Mouse (Mus musculus) embryonic stem cell, embryonic (primary cell): ENCODE measurements around the gene Trim41.

ENCODE experiments used
- CTCF ChIA-PET, 4 experiments: fragments of 300-600 bp in 2 of 4; fragments of 350-600 bp in 2 of 4; sonication (Branson Sonifier 250); formaldehyde crosslinking; loops; one replicate each; lab custom pipeline; 2022; ENCODE audit warnings: inconsistent platforms in 2 of 4; lab: Charles Lee
- POLR2A ChIA-PET, 4 experiments: fragments of 300-600 bp in 2 of 4; fragments of 350-600 bp in 2 of 4; sonication (Branson Sonifier 250); formaldehyde crosslinking; loops; one replicate each; lab custom pipeline; 2022; ENCODE audit warnings: antibody characterized with exemption in 4 of 4, inconsistent platforms in 1 of 4; lab: Charles Lee

The Trim41 gene

DNA sequence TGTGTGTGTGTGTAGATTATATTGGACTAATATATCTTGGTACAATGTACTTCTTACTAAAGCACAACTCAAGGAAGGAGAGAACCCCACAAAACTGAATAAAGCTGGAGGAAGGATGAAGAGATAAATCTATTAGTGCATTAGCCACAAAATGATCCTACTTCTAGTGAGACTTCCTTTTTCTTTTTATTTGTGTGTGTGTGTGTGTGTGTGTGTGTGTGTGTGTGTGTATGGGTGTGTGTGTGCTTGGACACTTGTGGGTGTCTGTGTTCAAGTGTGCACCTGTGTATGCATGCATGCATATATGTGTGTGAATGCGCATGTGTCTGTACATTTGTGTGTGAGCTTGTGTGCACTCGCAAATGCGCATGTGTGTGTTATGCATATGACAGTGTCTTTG is 24.0 kb downstream of the Trim41 start:
- POLR2A ChIA-PET, result interaction anchor here in 2 of 4 experiments (0.6 to 34.4 kb wide), 6 partner anchors 14 to 77 kb away, joined by 3 to 1017 read pairs (median 4); partner anchors contain the start of genes Trim41 (in 2 of the 2) and Rack1 (in 1 of the 2)
- CTCF ChIA-PET, result interaction anchor here in 1 of 4 experiments (1.8 kb wide), 1 partner anchor 18 kb away, joined by 13 read pairs; no protein-coding TSS in a partner anchor

DNA sequence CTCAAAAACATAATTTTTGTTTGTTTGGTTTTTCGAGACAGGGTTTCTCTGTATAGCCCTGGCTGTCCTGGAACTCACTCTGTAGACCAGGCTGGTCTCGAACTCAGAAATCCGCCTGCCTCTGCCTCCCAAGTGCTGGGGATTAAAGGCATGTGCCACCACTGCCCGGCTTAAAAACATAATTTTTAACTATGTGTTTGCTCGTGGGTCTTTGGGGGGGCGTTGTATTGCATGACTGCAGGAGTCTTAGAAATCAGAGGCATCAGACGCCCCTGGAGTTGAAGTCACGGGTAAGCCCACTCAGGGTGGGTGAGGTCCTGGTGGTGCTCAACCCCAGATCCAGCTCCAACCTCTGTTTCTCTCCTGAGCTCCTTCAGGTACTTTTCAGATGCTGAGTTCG is 25.3 kb downstream of the Trim41 start:
- ChIA-PET CTCF (interaction anchor here in 2 of 4 experiments (0.8 to 6.0 kb wide), 5 partner anchors 18 to 67 kb away, joined by 3 to 84 read pairs (median 18); no protein-coding TSS in a partner anchor), POLR2A (interaction anchor here (0.6 to 34.4 kb wide), 26 partner anchors 8 to 470 kb away, joined by 3 to 1017 read pairs (median 4); partner anchors contain the start of genes Rack1 (in 4 of the 4) and Trim41 (in 2 of the 4))

DNA sequence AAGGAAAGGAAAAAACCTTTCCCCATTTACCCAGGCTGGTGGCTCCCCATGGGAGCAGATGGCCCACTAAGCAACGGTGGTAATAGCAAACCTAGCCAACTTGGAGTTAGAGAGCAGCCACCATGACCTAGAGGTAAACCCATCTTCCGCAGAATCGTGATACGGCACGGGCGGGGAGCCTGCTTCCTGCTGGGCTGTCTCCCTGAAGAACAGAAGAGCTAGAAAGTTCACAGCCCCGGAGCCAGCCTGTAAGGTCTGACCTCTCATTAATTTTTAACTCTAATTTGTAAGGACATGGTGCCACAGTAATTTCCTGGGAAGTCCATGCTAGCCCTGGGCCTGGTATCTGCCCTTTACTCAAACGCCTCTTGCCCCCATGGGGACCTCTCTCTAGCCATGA is 26.2 kb downstream of the Trim41 start:
- ChIA-PET CTCF (interaction anchor here (0.9 to 6.0 kb wide), 13 partner anchors 8 to 68 kb away, joined by 3 to 84 read pairs (median 11); partner anchors contain the start of gene Rack1 (in 1 of the 4)), POLR2A (interaction anchor here (0.7 to 34.4 kb wide), 22 partner anchors 9 to 65 kb away, joined by 3 to 1017 read pairs (median 4); partner anchors contain the start of genes Rack1 (in 4 of the 4) and Trim41 (in 2 of the 4))

DNA sequence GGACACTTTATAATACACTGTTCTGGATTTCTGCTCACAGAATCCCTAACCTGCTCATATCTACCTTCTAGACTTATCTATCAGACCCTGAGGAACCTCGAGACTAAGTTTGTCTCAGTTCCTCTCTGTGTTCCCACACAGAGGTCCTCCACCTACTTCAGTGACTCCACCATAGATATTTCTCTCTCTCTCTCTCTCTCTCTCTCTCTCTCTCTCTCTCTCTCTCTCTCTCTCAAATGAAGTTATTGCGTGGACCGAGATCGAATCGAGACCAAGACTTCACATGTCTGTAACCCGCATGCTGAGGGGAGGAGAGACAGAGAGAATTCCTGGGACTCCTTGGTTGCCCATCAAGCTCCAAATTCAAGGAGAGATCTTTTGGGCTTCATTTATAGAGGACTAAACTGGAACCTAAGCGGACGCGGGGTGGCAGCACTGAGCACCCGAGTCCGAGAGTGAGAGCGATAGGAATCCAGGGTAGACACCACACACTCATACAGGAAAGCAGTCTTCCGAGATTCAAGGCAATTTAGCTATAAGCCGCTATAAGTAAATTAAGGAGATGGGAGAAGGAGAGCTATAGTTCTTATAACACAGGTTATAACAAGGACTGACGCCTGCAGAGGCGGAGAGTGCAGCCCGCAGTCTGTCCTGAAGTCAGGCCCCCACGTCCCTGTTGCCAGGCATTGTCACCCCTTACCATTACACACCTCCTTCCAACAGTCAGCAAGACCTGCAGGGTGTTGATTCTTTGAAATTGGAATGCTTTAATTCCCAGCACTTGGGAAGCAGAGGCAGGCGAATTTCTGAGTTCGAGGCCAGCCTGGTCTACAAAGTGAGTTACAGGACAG is 27.0 kb downstream of the Trim41 start:
- ChIA-PET CTCF (interaction anchor here (0.6 to 6.0 kb wide), 47 partner anchors 9 to 1411 kb away, joined by 3 to 84 read pairs (median 5); partner anchors contain the start of genes Gm12184 (in 1 of the 4), Rack1 (in 1 of the 4) and Trim41 (in 1 of the 4)), POLR2A (interaction anchor here (0.6 to 34.4 kb wide), 29 partner anchors 9 to 632 kb away, joined by 3 to 1017 read pairs (median 4); partner anchors contain the start of genes Rack1 (in 3 of the 4) and Trim41 (in 2 of the 4))

DNA sequence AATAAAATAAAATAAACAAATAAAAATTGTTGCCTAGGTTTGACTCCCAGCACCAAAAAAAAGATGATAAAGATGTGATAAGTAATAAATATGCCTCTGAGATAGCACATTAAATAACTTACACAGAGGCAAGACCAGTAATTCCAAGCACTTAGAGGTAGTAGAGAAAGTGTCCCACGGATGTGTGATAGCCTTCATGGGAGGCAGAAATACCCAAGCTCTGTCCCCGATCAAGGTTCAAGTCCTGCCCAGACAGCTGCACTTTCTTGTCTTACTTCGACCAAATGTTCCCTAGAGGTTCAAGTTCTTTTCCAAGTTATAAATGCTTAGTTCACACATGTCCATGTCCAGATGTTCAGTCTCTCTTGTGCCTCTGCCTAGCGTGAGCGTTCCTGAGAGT is 27.9 kb downstream of the Trim41 start:
- CTCF ChIA-PET, result interaction anchor here (0.5 to 6.0 kb wide), 47 partner anchors 10 to 1859 kb away, joined by 3 to 84 read pairs (median 5); partner anchors contain the start of genes Rack1 (in 1 of the 4) and Trim41 (in 1 of the 4)
- POLR2A ChIA-PET, result interaction anchor here (0.6 to 34.4 kb wide), 31 partner anchors 8 to 458 kb away, joined by 3 to 1017 read pairs (median 7); partner anchors contain the start of genes Rack1 (in 3 of the 4), Trim41 (in 3 of the 4) and Zfp62 (in 1 of the 4)

DNA sequence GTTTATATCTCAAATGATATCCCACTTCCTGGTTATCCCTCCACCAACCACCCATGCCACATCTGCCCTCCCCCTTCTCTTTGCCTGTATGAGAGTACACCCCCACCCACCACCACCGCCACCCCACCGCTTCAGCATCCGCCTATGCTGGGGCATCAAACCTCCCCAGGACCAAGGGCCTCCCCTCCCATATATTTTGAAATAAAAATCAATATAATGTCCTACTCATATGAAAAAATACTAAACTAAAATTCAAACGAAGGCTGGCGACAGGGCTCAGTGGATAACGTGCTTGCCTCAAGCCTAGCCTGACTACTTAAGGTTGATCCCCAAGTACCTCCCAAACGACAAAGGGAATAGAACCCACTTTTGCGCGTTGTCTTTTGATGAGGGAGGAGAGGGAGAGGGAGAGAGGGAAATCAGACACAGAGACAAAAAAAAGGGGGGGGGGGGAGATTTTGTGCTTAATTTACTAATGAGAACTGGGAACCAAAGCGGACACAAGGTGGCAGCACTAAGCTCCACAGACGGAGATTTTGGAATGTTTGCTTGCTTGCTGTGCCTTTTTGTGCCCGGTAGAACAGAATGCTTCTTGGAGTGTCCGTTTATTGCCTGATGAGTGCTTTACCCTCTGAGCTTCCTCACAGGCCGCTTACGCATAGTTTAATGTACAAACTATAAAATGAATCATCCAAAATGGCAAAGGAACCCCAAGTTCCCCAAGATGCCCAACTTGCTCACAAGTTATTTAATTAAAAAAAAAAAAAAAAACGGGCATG is 28.7 kb downstream of the Trim41 start:
- POLR2A ChIA-PET, result interaction anchor here (0.6 to 34.4 kb wide), 33 partner anchors 9 to 459 kb away, joined by 3 to 1017 read pairs (median 6); partner anchors contain the start of genes Rack1 (in 4 of the 4), Trim41 (in 3 of the 4) and Zfp62 (in 1 of the 4)
- CTCF ChIA-PET, result interaction anchor here (0.5 to 6.0 kb wide), 58 partner anchors 9 to 1858 kb away, joined by 3 to 84 read pairs (median 5); partner anchors contain the start of genes Rack1 (in 1 of the 4) and Trim41 (in 1 of the 4)

DNA sequence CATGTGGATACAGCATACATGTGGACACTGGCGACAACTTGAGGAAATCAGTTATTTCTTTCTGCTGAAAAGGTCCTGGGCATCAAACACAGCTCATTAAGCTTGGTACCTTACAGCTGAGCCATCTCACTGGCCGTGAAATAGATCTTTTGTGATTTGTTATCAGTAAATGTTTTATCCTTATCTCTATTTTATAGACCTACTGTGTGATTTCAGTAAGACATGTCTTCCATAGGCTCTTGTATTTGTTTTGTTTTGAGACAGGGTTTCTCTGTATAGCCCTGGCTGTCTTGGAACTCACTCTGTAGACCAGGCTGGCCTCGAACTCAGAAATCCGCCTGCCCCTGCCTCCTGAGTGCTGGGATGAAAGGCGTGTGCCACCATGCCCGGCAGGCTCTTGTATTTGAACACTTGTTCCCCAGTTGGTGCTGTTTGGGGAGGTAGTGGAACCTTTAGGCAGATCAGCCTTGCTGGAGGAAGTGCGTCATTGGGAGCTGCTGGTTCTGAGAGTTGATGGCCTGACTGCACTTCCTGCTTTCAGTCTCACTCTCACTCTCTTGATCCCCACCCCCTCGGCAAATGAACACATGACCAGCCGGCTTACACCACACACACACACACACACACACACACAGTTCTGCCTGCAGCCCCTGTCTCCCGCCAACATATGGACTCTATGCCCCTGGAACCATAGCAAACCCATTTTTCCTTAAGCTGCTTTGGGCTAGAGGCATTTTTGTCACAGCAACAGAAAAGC is 29.5 kb downstream of the Trim41 start:
- CTCF ChIA-PET, result interaction anchor here (0.6 to 6.0 kb wide), 21 partner anchors 8 to 322 kb away, joined by 3 to 84 read pairs (median 8); partner anchors contain the start of gene Rack1 (in 1 of the 4)
- POLR2A ChIA-PET, result interaction anchor here (0.6 to 34.4 kb wide), 21 partner anchors 9 to 74 kb away, joined by 3 to 1017 read pairs (median 7); partner anchors contain the start of genes Rack1 (in 4 of the 4) and Trim41 (in 3 of the 4)

DNA sequence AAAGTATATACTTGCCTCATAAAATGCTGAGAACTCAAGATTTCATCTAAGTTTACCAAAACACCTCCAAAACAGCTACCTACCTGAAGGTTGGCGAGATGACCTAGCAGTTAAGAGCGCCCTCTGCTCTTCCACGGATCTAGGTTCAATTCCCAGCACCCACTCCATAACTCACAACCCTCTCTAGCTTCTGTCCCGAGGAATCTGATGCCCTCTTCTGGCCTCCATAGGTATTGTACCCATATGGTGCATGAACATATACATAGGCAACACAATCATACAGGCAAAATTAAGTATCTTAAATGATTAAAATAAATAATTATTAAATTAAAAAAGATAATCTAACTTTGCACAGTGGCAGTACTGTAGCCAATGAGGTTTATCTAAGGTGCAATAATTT is 34.9 kb downstream of the Trim41 start:
- CTCF ChIA-PET, result interaction anchor here in 2 of 4 experiments (0.7 to 2.4 kb wide), 3 partner anchors 8 to 77 kb away, joined by 3 to 11 read pairs (median 3); no protein-coding TSS in a partner anchor
- POLR2A ChIA-PET, result interaction anchor here in 3 of 4 experiments (0.5 to 34.4 kb wide), 7 partner anchors 8 to 53 kb away, joined by 3 to 1017 read pairs (median 4); partner anchors contain the start of genes Rack1 (in 1 of the 3) and Trim41 (in 1 of the 3)

DNA sequence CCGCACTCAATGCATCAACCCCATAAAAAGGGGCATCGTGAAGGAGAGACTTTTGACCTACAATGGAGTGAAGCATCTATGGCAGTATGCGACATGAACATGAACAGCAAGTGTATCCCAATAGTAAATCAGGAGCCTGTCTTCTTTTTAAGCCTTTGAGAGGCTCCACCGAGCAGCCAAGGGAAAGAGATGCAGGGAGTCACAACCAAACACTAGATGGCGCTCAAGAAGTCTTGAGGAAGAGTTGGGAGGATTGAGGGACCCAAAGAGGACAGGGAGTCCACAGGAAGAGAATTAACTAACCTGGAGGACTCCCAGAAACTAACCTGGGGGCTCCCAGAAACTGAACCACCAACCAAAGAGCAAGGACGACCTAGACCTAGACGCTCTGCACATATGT is 37.7 kb downstream of the Trim41 start:
- POLR2A ChIA-PET, result interaction anchor here in 3 of 4 experiments (0.6 to 34.4 kb wide), 6 partner anchors 11 to 80 kb away, joined by 3 to 1017 read pairs (median 4); partner anchors contain the start of genes Rack1 (in 2 of the 3) and Trim41 (in 1 of the 3)
- CTCF ChIA-PET, result interaction anchor here in 3 of 4 experiments (0.5 to 5.0 kb wide), 8 partner anchors 9 to 209 kb away, joined by 3 to 23 read pairs (median 8); no protein-coding TSS in a partner anchor

DNA sequence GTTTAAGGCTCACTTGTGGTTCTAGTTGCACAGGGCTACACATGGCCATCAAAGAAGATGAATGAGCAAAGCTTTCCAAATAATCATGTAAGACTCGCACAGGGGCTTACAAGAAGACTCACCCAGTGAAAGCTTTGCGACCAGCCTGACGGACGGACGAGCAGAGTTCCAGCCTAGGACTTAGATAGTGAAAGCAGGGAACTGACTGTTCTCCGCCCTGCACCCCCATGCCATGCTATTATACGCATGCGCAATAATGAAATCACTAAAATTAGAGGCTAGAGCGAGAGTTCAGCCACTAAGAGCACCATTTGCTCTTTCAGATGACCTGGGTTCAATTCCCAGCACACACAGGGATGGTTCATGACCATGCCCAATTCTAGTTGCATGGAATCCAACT is 39.9 kb downstream of the Trim41 start:
- POLR2A ChIA-PET, result interaction anchor here in 2 of 4 experiments (1.2 to 34.4 kb wide), 3 partner anchors 10 to 30 kb away, joined by 3 to 1017 read pairs (median 5); partner anchors contain the start of genes Rack1 (in 2 of the 2) and Trim41 (in 1 of the 2)

DNA sequence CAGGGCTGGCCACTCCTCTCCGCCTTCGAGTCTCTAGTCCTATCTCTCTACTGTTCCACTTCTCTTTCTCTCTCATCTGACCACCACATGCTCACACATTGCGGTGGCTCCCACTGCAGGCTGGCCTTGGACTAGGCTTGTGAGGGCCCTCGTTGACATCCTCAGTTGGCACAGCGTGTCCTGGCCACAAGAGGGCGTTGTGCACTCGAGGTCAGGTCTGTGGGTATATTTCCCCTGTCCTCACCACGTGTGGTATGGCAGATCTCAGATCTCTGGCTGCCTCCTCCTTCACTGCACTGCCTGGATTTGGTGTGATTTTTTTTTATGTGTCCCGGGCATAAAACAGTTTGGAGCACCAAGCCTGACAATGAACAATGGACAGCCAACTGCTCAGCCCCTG is 40.5 kb downstream of the Trim41 start:
- POLR2A ChIA-PET, result interaction anchor here in 3 of 4 experiments (1.5 to 34.4 kb wide), 3 partner anchors 23 to 31 kb away, joined by 4 to 1017 read pairs (median 5); partner anchors contain the start of genes Rack1 (in 3 of the 3) and Trim41 (in 1 of the 3)
- CTCF ChIA-PET, result interaction anchor here in 3 of 4 experiments (0.6 to 5.7 kb wide), 10 partner anchors 10 to 332 kb away, joined by 3 to 84 read pairs (median 15); no protein-coding TSS in a partner anchor

More for the DNA sequence above, 39.9 kb downstream of the Trim41 start:
- CTCF ChIA-PET, result interaction anchor here in 2 of 4 experiments (0.6 to 5.0 kb wide), 6 partner anchors 10 to 81 kb away, joined by 3 to 23 read pairs (median 4); no protein-coding TSS in a partner anchor

DNA sequence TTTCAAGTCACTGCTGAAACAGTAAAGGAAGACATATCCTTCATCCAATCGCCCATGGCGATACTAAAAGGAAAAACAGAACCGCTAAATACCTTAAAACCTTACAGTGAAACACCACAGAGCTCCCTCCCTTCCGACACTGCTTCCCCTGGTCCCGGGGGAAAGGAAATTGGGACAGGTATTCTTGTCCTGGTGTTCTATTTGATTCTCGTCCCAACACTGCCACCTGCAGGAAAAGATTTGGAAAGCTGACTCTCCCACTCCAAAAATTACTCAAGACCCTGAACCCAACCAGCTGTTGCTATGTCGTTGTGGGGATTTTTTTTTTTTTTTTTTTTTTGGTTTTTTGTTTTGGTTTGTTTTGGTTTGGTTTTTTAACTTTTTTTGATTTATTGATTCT is 41.7 kb downstream of the Trim41 start:
- ChIA-PET CTCF (interaction anchor here (0.5 to 5.7 kb wide), 85 partner anchors 8 to 1923 kb away, joined by 3 to 84 read pairs (median 4); no protein-coding TSS in a partner anchor), POLR2A (interaction anchor here in 3 of 4 experiments (0.6 to 2.2 kb wide), 8 partner anchors 13 to 117 kb away, joined by 3 to 10 read pairs (median 5); partner anchors contain the start of gene Rack1 (in 3 of the 3))

DNA sequence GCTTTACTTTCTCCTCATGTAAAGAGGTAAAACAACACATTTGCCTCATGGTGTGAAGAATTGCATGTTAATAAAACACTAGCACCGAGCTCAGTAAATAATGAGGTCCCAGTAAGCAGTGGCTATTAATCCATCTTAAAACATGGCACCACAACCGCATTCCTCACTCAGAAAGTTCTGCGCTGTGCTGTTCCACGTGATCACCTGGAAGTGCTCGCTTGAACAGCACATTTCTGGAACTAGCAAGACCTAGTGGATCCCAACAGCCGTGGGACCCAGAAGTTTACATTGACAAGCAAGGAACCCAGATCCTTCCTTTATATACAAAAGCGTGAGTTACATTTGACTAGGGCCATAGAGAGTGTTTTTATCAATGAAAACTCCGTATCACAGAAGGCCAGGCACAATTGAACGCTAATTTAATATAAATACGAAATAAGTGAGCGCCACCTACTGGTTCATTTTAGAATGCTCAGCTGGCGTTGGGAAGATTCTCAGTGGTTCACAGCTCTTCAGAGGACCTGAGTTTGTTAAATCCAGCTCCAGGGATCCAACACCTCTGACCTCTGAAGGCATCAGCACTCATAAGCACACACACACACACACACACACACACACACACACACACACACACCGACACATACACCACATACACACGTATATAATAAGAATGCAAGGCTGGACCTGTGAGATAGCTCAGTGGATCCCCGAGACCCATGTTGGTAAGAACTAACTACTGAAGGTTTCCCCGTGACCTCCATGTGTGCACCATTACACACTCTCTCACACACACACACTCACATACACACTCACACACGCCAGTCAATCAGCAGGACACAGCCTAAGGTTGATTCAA is 42.5 kb downstream of the Trim41 start:
- POLR2A ChIA-PET, result interaction anchor here (0.6 to 2.2 kb wide), 15 partner anchors 13 to 891 kb away, joined by 3 to 10 read pairs (median 4); partner anchors contain the start of gene Rack1 (in 3 of the 4)

DNA sequence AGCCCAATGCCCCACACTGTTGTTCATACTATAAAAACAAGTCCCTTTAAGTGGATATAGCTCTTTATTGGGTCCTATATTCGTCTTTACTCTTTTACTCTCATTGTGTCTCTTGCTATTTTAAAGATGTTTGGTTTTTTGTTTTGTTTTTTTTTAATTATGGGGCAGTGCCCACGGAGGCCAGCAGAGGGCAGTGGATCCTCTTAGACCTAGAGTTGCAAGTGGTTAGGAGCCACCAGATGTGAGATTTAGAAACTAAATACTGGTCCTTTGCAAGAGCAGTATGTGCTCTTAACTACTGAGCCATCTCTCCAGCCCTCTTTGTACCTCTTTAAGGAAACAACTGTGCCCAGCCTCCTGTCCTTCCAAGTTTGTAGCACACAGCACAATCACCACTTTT is 45.5 kb downstream of the Trim41 start:
- ChIA-PET CTCF (interaction anchor here in 3 of 4 experiments (0.6 to 5.7 kb wide), 5 partner anchors 15 to 167 kb away, joined by 3 to 84 read pairs (median 4); no protein-coding TSS in a partner anchor), POLR2A (interaction anchor here in 1 of 4 experiments (0.7 to 1.2 kb wide), 2 partner anchors 28 to 36 kb away, joined by 5 to 6 read pairs; partner anchors contain the start of gene Rack1)

More for the DNA sequence above, 42.5 kb downstream of the Trim41 start:
- CTCF ChIA-PET, result interaction anchor here (0.5 to 5.7 kb wide), 114 partner anchors 9 to 1922 kb away, joined by 3 to 84 read pairs (median 4); no protein-coding TSS in a partner anchor
